Mouse (Mus musculus): ENCODE results near the gene Ankrd31.

DNA sequence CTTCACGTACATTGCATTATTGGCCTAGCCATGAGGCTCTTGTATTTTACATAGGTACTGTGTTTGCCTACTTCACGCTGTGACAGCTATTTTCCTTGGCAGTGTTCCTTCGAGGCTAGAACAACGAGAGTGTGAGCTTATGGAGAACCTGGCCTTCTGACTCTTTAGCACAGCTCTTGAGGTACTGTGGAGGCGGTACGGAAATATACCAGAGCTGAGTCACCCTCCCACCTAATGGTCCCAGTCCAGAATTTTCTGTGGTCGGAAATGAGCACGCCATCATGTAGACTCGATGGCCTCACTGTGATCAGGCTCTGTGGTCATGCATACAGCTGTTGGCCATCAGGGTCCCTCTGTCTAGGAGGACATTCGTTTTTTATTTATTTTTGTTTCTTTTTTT, 191.6 kb downstream of the Ankrd31 start:
- TF ChIP-seq CTCF (conservative IDR thresholded peaks at IDR 0.05; ENCODE audit: low read length) (no peak), POU5F1 (IDR thresholded peaks at IDR 0.05; ENCODE audit: borderline replicate concordance, low read length) (no peak)

All from E14TG2a.4 (cell line).